Mouse (Mus musculus): ENCODE measurements around the gene Pde8a.

DNA sequence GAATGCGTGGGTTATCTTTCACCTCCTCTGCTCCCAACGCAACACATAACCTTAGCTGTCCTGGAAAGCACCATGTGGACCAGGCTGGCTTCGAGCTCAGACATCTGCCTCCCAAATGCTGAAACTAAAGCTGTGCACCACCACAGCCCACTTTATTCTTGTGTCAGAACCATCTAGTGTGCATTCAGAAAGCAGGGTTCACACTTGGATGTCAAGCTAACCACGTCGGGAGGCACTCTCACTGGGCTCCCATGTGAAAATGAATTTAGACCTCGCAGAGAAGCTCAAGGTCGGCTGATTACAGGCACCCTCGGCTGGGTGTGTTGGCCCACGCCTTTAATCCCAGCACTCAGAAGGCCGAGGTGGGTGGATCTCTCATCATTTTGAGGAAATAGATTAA is 130.4 kb downstream of the Pde8a start:
- TF ChIP-seq CTCF (IDR thresholded peaks at IDR 0.05; ENCODE audit: extremely low read depth, insufficient read length, insufficient replicate concordance, low read depth, low read length) = no peak
- TF ChIP-seq POLR2A (IDR thresholded peaks at IDR 0.05; ENCODE audit: low read depth, low read length) = no peak
